Mouse (Mus musculus) myocyte (in vitro differentiated cells): ENCODE measurements at regions not wholly inside any gene's neighbourhood (a gene's known extent, or its start where the extent isn't known, plus 50 kb on each side); places are given as distances from the start of the nearest gene placed in this dataset.

Experiments used
- CEBPB ChIP-seq: IDR thresholded peaks from 2 replicates; pipeline ENCODE4 v1.6.1; 2011; ENCODE audit warnings: mild to moderate bottlenecking, moderate library complexity; ENCODE audit not compliant: poor library complexity, insufficient read depth, severe bottlenecking
- E2F4 ChIP-seq: IDR thresholded peaks from one replicate; pipeline ENCODE4 v1.6.1; 2011; ENCODE audit warnings: mild to moderate bottlenecking, control low read depth, moderate library complexity; ENCODE audit not compliant: insufficient read depth
- MAX ChIP-seq: IDR thresholded peaks from one replicate; pipeline ENCODE4 v1.6.1; 2011; ENCODE audit warnings: low read depth, mild to moderate bottlenecking, control low read depth
- MYOD1 ChIP-seq, 3 experiments: IDR thresholded peaks; one replicate each; pipeline ENCODE4 v1.6.1; 2011; ENCODE audit warnings: control low read depth in 2 of 3, low read depth in 2 of 3, mild to moderate bottlenecking in 2 of 3, moderate library complexity in 1 of 3; ENCODE audit not compliant: insufficient read length in 2 of 3, control insufficient read depth in 1 of 3
- MYOG ChIP-seq, 3 experiments: IDR thresholded peaks; one replicate each; pipeline ENCODE4 v1.6.1; 2011; ENCODE audit warnings: control low read depth in 2 of 3, low read depth in 2 of 3, mild to moderate bottlenecking in 2 of 3; ENCODE audit not compliant: insufficient read length in 2 of 3, control insufficient read depth in 1 of 3, insufficient read depth in 1 of 3
- POLR2A ChIP-seq: IDR thresholded peaks from one replicate; pipeline ENCODE4 v1.6.1; 2011; ENCODE audit warnings: low read depth, mild to moderate bottlenecking, control low read depth, moderate library complexity; ENCODE audit not compliant: insufficient read length
- POLR2AphosphoS2 ChIP-seq: IDR thresholded peaks from one replicate; pipeline ENCODE4 v1.6.1; 2011; ENCODE audit warnings: low read depth, control low read depth; ENCODE audit not compliant: insufficient read length
- REST ChIP-seq: IDR thresholded peaks from one replicate; pipeline ENCODE4 v1.6.1; 2011; ENCODE audit warnings: mild to moderate bottlenecking, control low read depth, moderate library complexity; ENCODE audit not compliant: insufficient read depth, insufficient read length
- TCF12 ChIP-seq: IDR thresholded peaks from one replicate; pipeline ENCODE4 v1.6.1; 2011; ENCODE audit warnings: mild to moderate bottlenecking, control low read depth; ENCODE audit not compliant: poor library complexity, insufficient read depth, severe bottlenecking
- USF1 ChIP-seq: IDR thresholded peaks from one replicate; pipeline ENCODE4 v1.6.1; 2011; ENCODE audit warnings: low read depth, mild to moderate bottlenecking, control low read depth, moderate library complexity

- TF ChIP-seq POLR2A (no peak), MAX (no peak), POLR2AphosphoS2 (no peak), MYOG (IDR thresholded peaks at IDR 0.05; ENCODE audit: control insufficient read depth in 1 of 3, insufficient read depth in 1 of 3, insufficient read length in 2 of 3, low read depth in 2 of 3) (no peak), USF1 (no peak), E2F4 (no peak), TCF12 (no peak), MYOD1 (IDR thresholded peaks at IDR 0.05; ENCODE audit: control insufficient read depth in 1 of 3, insufficient read length in 2 of 3, low read depth in 2 of 3) (no peak), REST (no peak), CEBPB (no peak)
These were observed 211.0 kb downstream of the Cryba4 start for GRCm38 (mm10) chr5:112041285-112041684.
